Mouse (Mus musculus) cerebellum, adult (tissue): Measurements from ENCODE around the gene Adam33.
"Not testable (repeated sequence)": the region's sequence is repeated elsewhere in the genome, so short reads cannot be mapped to it uniquely, and the experiment has no call there.

Experiments
- ATAC-seq: cut with Nextera tagmentation; 2 replicates; pipeline ENCODE4 v1.9.2; 2017; ENCODE audit warnings: mild to moderate bottlenecking, moderate library complexity, mixed read lengths; ENCODE audit not compliant: insufficient number of reproducible peaks, low FRiP score, low TSS enrichment

Adam33 gene

GRCm38 (mm10) chr2:131063404-131063864 is at the start of gene Adam33:
TSS of gene Adam33 (minus strand) at chr2:131063814.
- ATAC-seq: no peak

- ATAC-seq: no peak
Measured at GRCm38 (mm10) chr2:131105989-131106388, 42.4 kb upstream of the Adam33 start.

GRCm38 (mm10) chr2:131105061-131105460 is 41.4 kb upstream of the Adam33 start:
- not testable (repeated sequence) for ATAC-seq

GRCm38 (mm10) chr2:131104021-131104420 is 40.4 kb upstream of the Adam33 start:
- ATAC-seq: no peak

- no peak for ATAC-seq
Measured at GRCm38 (mm10) chr2:131101530-131101929, 37.9 kb upstream of the Adam33 start.

GRCm38 (mm10) chr2:131097087-131097486 is 33.5 kb upstream of the Adam33 start:
- ATAC-seq: no peak

GRCm38 (mm10) chr2:131096101-131096795 is 32.6 kb upstream of the Adam33 start:
- ATAC-seq: no peak

GRCm38 (mm10) chr2:131094823-131095222 is 31.2 kb upstream of the Adam33 start:
- ATAC-seq: peak; percentile 64; the same call in 1 of the 2 replicates

- ATAC-seq: no peak
Measured at GRCm38 (mm10) chr2:131093577-131093976, 30.0 kb upstream of the Adam33 start.

GRCm38 (mm10) chr2:131090852-131091251 is 27.2 kb upstream of the Adam33 start:
- no peak for ATAC-seq

GRCm38 (mm10) chr2:131089634-131090033 is 26.0 kb upstream of the Adam33 start:
- ATAC-seq: no peak

- ATAC-seq: no peak
Measured at GRCm38 (mm10) chr2:131088581-131088980, 25.0 kb upstream of the Adam33 start.

GRCm38 (mm10) chr2:131086667-131087390 is 23.2 kb upstream of the Adam33 start, which contains the start of gene Siglec1:
TSS of gene Siglec1 (minus strand) at chr2:131086765.
- no peak for ATAC-seq

- no peak for ATAC-seq
Measured at GRCm38 (mm10) chr2:131084206-131084605, 20.6 kb upstream of the Adam33 start.

GRCm38 (mm10) chr2:131080507-131080906 is 16.9 kb upstream of the Adam33 start:
- no peak for ATAC-seq

- no peak for ATAC-seq
Measured at GRCm38 (mm10) chr2:131072536-131072935, 8.9 kb upstream of the Adam33 start.

GRCm38 (mm10) chr2:131067481-131067880 is 3.9 kb upstream of the Adam33 start:
- no peak for ATAC-seq

GRCm38 (mm10) chr2:131066342-131066741 is 2.7 kb upstream of the Adam33 start:
- no peak for ATAC-seq

- no peak for ATAC-seq
Measured at GRCm38 (mm10) chr2:131061607-131062006, 2.0 kb downstream of the Adam33 start.

- ATAC-seq: no peak
Measured at GRCm38 (mm10) chr2:131060784-131061183, 2.8 kb downstream of the Adam33 start.

GRCm38 (mm10) chr2:131059781-131060540 is 3.7 kb downstream of the Adam33 start:
- ATAC-seq: no peak
